Mouse (Mus musculus) R1 (cell line): ENCODE data around the gene Casp7.

Experiments used
- DNase-seq: peaks from one replicate; pipeline ENCODE4 v3.0.0-alpha.2; 2018; ENCODE audit warnings: low read depth, low spot score

Gene Casp7

GRCm38 (mm10) chr19:56424606-56425395, 27.9 kb downstream of the Casp7 start:
- DNase-seq: no peak

DNA sequence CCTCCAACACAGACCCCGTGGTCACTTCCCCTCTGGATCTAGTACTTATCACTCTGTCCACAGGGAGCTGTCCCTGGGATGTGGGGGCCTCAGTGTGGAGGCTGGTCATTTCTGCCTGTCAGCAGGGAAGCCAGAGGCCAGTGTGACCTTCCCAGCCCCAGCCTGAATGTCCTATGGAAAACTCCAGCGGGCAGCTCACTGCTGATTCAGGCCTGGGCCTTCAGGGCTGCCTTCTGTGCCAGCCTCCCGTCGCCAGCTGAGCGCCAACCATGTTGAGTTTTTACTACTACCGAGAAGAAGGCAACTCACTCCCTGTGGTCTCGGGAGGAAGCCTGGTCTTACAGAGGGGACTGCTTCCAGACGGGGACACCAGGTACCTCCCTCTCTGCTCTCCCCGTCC, 28.6 kb downstream of the Casp7 start:
- DNase-seq: no peak

- DNase-seq: no peak
These were observed 33.4 kb downstream of the Casp7 start for GRCm38 (mm10) chr19:56430369-56430768.

DNA sequence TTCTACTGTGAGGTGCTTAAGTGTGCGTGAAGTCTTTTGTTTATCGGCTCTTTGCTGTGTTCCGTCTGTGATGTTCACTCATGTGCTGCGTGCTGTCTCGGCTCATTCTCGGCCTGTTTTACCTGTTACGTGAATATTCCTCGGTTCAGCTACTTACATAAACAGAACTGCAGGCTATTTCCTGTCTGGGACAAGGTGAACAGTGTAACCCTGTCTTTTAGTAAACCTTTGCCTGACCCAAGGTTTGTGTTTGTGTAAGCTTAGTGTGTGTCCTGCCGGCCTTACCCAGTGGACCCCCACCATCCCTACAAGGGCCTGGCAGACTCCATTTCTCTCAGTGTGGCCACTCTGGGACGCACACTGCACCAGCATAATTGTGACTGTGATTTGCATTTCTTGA, 35.8 kb downstream of the Casp7 start:
- no peak for DNase-seq

DNA sequence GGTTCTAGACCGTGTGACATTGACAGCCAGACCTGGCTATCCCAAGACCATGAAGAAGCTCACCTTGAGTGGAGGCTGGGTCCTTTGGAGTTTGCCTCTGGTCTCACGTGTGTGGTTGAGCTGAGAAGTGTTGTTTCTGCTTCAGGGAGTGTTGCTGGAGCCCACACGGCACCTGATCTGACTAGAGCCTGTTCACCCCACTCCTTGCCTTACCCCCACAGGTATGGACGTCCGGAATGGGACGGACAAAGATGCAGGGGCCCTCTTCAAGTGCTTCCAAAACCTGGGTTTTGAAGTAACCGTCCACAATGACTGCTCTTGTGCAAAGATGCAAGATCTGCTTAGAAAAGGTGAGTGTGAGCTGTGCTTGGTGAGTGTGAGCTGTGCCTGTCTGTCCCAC, 36.7 kb downstream of the Casp7 start:
- no peak for DNase-seq

- DNase-seq: no peak
These were observed 39.5 kb downstream of the Casp7 start for GRCm38 (mm10) chr19:56436380-56436779.

GRCm38 (mm10) chr19:56438357-56439071, 41.6 kb downstream of the Casp7 start:
- DNase-seq: no peak

DNA sequence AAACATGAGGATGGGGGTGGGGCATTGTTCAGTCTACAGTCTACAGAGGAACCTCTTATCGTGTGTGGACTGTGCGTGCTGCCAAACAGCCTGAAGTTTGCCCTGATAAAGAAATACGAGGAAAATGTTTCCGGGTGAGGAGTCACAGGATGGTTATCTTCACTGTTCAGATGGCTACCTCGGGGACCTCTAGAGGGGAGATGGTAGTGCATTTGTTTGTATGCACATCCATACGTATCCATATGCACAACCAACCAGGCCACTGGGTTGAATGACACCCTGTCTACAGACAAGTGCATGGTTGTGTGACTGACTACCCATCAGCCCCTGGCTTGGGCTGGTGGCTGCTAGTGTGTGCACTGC, 42.1 kb downstream of the Casp7 start:
- no peak for DNase-seq

DNA sequence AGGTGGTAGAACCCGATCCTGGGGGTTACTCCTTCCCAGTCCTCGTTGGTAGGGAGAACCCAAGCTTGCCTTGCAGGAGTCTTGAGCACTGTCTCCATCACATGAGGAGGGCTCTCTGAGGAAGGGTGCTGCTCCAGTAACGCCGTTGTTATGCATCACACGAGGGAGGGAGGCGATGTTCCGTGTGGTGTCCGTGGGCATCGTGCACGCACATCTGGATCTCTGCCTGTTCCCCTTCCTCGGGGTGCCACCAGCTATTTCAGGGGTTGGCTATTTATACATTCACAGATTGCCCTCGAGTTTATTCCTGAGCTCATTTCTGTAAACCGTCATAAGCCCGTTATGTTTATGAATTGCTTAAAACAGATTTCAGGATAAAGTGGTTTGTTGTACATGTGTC, 46.5 kb downstream of the Casp7 start:
- DNase-seq: no peak

GRCm38 (mm10) chr19:56448784-56449183, 51.9 kb downstream of the Casp7 start:
- DNase-seq: no peak

GRCm38 (mm10) chr19:56449537-56449936, 52.6 kb downstream of the Casp7 start:
- no peak for DNase-seq

DNA sequence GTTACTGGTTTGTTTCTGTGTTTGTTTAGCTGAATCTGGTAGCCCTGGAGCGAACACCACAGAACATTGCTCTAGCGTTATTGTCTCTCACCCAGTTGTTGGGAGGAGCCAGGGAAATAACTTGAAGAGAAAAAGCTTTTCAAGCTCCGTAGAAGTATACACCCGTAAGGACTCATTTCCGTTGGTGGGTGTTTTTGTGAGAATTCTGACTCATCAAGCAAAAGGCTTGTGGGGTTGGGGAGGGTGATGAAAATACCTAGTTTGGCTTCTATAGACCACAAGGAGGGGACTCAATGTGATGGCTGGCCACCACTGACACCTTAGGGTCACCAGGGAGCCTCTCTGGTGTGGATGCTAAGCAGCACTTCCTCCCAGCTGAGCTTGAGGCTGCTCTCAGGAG, 54.0 kb downstream of the Casp7 start:
- no peak for DNase-seq

DNA sequence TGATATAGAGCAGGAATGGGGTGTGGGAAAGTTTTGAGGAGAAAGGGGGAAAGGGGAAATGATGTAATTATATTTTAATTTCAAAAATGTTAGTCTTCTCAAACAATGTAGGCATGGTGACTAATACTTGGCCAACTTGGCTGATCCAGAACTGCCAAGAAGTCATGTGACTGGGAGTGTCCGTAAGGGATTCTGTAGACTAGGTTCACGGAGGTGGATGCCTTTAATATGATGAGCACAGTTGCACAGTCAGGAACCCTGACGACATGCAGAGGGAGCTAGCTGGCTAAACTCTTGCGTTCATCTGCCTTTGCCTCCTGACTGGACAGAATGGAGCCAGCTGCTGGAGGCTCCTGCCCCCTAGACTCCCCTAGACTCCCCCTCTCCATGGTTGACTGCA, 54.9 kb downstream of the Casp7 start:
- DNase-seq: no peak

DNA sequence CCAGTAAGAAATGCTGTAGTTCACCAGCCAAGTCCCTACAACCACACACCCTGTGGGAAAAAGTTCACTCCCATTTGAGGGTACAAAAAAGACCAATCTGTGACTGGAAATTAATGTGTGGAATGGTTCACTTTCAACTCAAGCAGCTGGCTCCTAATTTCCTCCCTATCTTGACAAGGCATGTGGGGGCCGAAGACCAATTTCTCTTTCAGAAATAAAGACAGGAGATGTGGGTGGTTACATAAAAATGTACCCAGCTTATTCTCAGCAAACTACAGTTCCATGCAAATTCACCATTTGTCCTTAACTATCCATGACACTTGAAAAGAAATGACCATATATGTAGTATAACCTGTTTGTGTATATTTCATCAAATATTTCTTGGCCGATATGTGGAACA, 55.5 kb downstream of the Casp7 start:
- DNase-seq: no peak

DNA sequence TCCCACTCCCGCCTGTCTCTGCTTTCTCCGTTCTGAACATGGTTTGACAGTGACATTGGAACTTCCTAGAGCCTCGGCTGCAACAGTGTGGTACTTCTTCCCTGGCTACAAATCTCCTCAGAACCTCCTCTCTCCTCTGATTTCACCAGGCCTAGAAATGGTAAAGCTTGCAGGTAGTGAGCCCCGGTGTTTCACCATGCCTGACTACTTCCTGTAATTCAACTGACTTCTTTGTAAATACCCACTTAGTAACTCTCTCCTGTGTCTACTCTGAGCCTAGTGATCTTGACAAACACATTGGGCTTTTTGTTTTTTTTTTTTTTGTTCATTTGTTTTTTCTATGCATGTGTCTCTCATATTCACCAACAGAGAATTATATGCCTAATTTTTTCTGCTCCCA, 57.9 kb downstream of the Casp7 start:
- DNase-seq: no peak

GRCm38 (mm10) chr19:56455369-56455768, 58.4 kb downstream of the Casp7 start:
- no peak for DNase-seq

DNA sequence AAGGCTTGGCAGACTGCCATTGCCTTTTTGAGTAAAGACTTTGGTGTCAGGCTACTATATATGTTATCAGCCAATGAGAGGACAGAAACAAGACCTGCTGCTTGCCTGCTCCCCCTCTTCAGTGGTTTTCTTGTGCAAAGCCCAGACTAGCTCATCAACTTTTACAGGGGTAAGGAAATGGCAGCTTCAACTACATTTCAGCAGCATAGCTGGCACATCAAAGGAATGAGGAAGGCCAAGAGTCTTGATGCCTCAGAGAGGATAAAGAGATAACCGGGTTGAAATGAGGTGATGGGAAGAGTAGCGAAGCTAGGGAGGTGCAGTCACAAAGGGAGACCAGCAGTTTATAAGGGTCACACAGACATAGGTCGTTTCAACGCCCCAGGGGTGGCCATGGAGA, 60.6 kb downstream of the Casp7 start:
- no peak for DNase-seq

GRCm38 (mm10) chr19:56459154-56460050, 62.5 kb downstream of the Casp7 start:
- no peak for DNase-seq

DNA sequence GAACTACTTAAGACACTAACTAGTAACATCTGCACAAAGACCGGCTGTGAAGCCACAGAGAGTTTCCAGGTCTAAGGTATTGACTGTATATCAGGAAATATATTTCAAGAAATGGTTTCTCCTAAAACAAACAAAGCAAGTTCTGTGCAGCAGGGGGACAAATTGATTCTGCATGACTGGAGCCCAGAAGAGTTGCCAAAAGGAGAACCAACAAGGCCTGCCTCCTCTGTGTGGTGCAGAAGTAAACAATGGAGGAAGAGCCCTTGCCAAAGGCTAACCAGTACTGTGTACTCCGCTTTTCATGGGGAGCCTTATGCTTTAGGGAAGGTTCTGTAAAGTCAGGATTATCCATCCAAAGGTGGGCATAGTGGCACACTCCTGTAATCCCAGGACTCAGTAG, 63.3 kb downstream of the Casp7 start:
- no peak for DNase-seq

- DNase-seq: no peak
These were observed 64.7 kb downstream of the Casp7 start, which contains the start of gene Plekhs1 for GRCm38 (mm10) chr19:56461522-56462101. Gene Plekhs1, plus strand, starts transcription at chr19:56461640.

DNA sequence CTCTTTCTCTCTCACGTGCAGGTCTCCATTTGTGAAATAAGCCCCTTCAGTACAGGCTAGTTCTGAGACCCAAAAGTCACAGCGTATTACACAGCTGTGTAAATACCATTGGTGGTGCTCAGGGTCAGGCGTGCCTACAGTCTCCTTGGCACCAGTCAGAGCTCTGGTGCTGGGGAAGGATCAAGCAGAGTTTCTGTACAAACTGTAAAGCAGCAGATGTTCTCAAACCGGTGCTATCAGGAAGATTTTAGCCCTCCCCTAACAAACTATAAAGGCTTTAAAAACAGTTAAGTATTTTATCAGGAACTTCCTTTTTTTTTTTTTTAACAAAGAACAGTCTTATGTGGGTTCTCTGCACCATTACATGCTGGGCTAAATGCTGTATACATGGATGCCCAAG, 65.9 kb downstream of the Casp7 start:
- DNase-seq: no peak

GRCm38 (mm10) chr19:56466486-56466885, 69.6 kb downstream of the Casp7 start:
- DNase-seq: no peak
